Mouse (Mus musculus) brain, embryonic 18.5 days (tissue): Measurements from ENCODE around the gene Efhd2.

Source experiments
- DNase-seq: peaks from one replicate; pipeline ENCODE4 v3.0.0-alpha.2; 2012; ENCODE audit warnings: low read depth, low spot score

Gene Efhd2

GRCm38 (mm10) chr4:141874601-141875460, at the start of gene Efhd2:
Gene Efhd2 (minus strand): TSS chr4:141874920.
- no peak for DNase-seq

DNA sequence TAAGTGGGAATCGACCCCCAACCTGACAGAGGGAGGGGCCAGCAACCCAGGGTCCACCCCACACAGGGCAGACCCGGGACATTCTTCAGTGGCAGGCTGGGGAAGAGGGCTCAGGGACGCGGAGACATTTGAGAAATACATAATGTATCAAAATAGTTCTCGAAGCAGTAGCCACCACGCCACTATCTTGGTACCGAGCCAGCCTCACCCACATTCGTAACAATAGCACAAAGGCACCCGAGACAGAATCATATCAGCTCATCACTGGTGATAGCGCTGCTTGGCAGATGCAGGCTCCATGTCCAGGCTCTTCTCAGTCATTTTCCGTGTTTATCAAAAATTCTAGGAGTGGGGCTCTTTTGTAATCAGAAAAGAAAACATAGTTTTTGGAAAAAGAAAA, 49.2 kb upstream of the Efhd2 start:
- no peak for DNase-seq

GRCm38 (mm10) chr4:141920391-141920790, 45.7 kb upstream of the Efhd2 start:
- DNase-seq: no peak

DNA sequence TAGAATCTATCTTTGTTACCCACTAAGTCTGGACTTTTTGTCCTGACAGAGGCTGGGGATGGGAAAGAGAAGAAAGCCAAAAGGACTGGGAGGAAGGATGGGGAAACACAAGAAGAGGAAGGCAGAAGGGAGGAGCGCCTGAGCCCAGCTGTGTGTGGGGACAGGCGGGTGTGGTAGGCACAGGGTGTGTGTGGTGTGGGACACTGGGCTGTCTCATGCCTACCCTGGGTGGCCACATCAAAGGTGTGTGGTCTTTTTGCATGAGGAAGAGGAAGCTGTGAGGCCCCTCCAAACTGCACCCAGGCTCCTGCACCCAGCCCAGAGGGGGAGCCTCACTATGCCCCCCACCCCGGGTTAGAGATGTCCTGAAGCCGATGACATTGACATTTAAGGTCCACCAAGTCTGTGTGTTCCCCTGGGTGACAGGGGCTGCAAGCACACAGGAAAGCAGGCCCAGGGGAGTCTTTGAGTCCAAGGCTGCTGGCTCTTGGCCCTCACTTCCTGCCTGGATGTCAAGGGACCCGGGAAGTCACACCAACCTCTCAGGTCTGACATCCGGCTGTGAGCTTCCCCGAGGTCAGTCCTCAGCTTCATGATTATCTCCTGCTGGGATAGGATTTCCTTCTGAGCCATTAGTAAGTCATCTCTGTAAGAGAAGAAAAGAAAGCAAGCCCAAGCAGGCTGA, 43.2 kb upstream of the Efhd2 start:
- no peak for DNase-seq

GRCm38 (mm10) chr4:141914040-141914439, 39.3 kb upstream of the Efhd2 start:
- DNase-seq: no peak

GRCm38 (mm10) chr4:141913201-141913993, 38.7 kb upstream of the Efhd2 start:
- DNase-seq: no peak

GRCm38 (mm10) chr4:141904710-141905109, 30.0 kb upstream of the Efhd2 start:
- no peak for DNase-seq

GRCm38 (mm10) chr4:141902479-141902858, 27.7 kb upstream of the Efhd2 start:
- no peak for DNase-seq

DNA sequence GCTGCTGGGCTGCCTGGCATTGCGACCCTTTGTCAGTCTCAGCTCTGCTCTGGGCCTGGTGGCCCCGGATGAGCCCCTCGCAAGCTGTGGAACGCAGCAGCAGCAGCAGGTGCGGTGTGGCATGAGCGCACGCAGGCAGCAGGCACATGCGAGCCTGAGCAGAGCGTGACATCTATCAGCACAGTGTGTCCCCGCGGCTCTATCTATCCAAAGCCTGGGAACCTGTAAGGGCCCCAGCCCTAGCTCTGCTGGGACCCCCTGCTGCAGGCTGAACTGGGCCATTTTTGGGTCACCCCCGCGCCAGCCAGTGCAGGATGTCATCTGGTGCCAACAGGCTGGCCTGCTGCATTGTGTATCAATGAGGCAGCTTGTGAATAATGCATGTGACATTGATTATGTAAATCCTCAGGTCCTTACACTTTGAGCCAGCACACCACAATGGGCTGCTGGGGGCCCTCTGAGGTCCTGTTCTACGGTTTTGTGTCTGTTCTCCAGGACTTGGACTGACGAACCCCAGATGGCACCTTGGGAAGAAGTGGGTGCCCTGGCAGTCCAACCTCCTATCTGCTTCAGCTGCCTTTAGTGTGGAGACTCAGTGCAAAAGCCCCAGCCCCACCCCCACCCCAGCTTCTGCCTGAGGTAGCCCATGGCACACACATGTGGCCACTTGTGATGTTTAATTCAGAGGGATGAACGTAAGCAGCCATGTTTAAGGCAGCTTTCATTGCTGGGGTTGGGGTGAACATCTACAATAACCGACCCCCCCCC, 27.2 kb upstream of the Efhd2 start:
- DNase-seq: peak; percentile 12

GRCm38 (mm10) chr4:141900421-141900820, 25.7 kb upstream of the Efhd2 start:
- no peak for DNase-seq

DNA sequence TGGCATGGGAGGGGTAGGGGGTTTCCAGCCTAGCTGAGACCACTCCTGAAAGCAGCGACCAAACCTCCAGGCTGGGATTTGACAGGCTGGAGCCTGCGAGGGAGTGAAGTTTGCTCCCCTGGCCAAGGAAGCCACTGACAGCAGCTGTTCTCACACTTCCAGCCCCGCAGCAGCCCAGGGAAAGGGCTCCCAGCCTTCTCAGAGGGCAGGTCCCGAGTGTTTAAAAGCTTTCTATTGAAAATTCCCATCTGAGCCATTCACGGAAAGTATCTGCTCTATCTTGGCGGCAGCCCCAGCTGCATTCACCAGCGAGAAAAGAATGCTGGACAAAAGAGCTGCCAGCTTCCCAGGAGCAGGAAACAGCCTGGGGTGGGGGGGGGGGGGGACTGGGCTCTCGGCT, 25.2 kb upstream of the Efhd2 start:
- DNase-seq: peak; percentile 47

- DNase-seq: no peak
Measured at GRCm38 (mm10) chr4:141898905-141899304, 24.2 kb upstream of the Efhd2 start.

DNA sequence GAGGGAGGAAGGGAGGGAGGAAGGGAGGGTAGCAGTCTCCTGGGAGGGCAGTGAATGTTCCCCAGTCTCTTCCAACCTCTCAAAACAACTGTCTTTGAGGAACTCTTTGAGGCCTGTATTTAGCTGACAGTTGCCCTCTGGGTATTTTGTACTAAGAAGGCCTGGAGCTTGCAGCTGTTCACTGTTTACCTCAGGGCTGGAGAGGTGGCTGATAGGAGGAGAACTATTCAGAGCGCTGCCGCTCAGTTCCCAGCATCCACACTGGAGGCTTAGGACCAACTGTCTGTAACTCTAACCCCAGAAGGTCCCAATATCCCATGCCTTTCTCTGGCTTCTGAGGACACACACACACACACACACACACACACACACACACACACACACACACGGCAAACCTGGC, 23.1 kb upstream of the Efhd2 start:
- DNase-seq: no peak

DNA sequence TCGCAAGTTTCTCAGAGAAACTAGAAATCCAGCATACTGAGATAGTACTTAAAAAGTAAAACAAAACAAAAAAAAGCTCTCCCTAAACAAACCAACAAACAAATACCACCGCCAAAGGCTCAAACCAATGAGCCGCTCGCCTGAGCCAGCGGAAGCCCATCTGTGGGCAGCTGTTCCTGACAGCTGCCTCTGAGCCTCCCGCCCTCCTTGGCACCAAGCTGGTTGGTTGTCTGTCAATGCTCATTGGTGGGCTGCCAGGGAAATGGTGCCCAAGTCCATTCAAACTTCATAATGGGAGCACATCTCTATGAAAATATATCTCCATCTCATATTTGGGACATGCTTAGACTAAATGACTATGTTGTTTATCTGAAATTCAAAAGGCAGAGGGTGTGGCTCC, 22.5 kb upstream of the Efhd2 start:
- no peak for DNase-seq

DNA sequence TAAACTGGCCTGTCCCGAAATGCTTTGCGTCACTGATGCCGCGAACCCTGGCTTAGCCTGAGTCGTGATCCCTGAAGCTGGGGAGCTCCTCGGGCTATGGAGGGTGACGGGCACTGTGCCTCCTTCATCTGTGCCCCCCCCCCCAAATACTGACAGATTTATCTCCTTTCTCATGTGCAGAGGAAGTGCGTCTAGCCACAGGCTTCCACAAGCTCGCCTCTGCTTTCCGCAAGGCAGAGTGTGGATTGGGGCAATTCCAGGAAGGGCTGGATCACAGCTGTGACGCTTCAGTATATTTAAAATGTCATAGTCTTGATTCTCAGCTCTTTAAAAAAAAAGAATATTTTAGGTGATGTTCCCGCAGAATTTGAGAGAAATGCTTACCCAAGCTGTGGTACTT, 21.1 kb upstream of the Efhd2 start:
- DNase-seq: no peak

DNA sequence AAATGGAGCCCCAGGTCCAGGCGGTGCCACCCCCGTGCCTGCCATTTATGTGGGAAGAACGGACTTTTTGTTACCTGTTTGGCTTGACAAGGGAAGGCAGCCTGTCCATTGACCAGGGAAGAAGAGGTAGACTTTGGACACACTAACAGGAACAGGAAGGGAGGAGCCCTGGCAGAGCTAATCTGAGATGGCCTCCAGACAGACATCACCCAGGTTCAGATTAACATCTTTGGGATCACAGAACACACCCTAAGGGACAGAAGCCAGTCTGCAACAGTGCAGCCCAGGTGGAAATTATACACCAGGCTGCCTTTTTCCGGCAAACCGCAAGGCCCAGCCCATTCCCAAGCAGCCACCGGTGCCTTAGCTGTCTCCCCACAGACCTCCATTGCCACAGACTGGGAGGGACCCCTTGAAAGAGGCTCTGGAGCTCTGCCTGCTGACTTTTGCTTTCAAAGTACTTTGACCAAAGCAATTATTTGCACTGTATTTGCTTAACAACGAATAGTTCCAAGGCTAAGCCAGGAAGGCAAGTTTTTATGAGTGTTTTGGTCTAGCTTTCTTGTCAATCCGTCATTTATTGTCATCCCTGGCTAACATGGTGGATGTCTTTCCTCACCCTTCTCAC, 18.6 kb upstream of the Efhd2 start:
- no peak for DNase-seq

DNA sequence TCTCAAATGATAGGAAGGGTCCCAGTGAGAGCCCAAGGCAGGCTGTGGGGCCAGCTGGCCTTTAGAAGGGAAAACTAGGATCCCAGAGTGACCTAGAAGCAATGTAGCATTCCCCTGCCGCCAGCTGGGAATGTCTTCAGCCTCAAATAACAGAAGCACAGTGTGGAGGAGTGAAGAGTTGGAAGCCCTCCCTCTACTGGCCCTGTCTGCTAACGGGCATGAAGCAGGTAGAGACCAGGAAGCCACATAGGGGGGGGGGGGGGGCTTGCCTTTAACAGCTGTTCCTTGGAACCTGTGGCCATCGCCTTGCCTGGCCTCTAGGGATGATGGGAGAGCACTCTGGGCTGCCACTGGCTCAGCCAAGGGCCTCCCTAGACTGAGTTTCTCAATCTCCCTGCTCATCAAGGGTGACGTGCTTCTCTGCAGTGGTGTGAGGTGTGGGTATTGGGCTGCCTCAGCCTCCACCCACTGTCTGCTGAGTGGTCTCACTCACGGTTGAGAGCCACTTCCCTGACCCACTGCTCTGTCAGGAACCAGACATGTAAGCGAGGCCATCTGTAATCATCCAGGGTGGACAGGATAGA, 11.8 kb upstream of the Efhd2 start:
- no peak for DNase-seq

DNA sequence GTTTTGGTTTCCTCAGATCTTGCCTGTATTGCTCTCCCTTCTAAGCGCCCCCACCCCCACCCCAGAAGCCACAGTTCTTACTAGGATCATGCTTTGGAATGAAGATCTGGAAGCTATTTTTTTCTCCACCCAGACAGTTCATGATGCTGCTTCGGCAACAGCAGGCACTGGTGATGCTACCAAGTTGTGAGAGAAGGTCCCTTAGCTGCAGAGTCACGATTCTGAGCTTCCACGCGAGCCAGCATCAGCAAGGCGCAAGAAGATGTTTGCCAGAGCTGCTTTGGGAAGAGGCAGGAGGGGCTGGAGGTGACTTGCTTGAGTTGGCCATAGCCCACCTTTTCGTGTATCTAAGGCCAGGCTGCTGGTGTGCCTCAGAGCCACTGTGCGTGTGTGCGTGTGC, 10.7 kb upstream of the Efhd2 start:
- no peak for DNase-seq

- no peak for DNase-seq
Measured at GRCm38 (mm10) chr4:141882858-141883257, 8.1 kb upstream of the Efhd2 start.

DNA sequence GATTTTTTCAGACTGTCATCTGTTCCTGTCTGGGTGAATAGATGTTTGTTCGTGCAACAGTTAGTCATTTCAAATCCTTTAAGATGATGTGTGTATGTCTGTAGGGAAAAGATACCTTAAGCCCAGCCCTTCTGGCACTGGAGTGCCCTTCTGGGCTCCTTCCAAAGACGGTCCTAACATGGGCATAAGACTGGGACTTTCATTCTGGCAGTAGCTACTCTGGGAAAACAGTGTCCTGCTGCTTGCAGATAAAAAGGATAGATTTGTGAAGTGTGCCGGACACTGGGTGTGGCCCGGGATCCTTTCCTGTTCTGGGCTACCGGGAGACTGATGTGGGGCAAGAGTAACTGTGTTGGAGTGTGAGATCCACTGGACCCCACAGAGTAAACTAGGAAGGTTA, 7.2 kb upstream of the Efhd2 start:
- DNase-seq: no peak
